Mouse (Mus musculus) heart, postnatal 4 days (tissue): ENCODE results near the gene Rbm12. TPM values are rescaled to one million over a fixed set of nuclear protein-coding genes. Genes with fewer than 3 reads are reported as not detected.

ENCODE experiments used
- DNase-seq: peaks from one replicate; pipeline ENCODE4 v3.0.0; 2021
- total RNA-seq, 2 experiments: library from RNA; stranded (reverse); gene quantifications; 2 replicates each; pipeline ENCODE4 v1.2.3; 2021

The Rbm12 gene
- total RNA-seq, 2 experiments from 2014 or later, result 40.2 to 43.6 TPM

GRCm38 (mm10) chr2:156079183-156079560 is 32.6 kb downstream of the Rbm12 start:
- DNase-seq, result no peak

DNA sequence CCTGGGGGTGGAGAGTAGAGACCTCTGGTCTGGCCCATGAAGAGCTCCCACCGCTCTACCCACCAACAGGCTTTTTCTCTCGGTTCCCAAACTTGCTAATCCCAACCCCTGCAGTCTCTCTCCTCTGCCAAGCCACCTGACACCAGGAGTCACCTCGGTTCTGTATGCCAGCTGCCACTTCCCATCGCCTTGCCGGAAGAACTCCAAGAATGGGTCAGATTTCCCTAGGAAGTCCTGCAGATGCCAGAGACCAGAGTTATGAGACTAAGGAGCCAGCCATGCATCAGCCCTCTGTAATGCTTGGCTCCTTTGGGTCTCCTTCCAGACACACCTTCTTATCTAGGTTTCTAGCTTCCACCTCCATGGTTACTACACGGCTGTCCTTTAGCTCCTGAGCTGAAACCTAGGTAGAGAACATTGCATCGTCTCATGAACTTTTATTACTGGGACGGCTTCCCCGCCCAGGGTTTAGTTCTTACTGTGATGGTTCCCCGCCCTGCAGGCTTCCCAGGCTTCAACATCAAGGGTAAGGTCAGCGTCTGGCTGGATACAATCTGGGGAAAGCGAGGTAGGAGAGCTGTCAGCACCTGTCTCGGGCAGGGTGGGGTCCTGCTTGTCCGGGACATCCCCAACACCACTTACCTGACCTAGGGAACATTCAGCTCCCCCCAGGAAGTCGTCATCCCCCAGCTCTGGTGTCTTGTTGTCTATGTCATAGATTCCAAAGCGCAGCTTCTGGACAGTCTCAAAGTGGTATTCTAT is 33.2 kb downstream of the Rbm12 start:
- no peak for DNase-seq

DNA sequence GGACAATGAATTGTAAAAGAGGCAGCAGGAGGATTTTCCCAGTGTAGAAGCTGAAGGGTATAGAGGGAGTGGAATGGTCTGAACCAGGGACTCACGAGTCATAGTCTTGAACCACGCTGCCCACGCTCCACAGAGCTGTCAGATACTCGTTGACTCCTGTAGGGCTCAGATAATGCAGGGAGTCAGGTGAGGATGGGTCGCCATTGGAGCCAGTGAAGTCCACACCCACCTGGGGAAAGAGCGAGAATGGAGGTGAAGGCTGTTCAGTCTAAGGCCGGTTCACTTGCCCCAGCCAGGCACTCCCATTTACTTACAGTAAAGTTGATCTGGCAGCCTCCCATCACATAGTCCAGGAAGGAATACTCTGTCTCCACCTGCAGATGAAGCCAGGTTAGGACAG is 34.3 kb downstream of the Rbm12 start:
- DNase-seq, result no peak

GRCm38 (mm10) chr2:156073725-156074124 is 38.1 kb downstream of the Rbm12 start:
- DNase-seq, result peak; percentile 41

DNA sequence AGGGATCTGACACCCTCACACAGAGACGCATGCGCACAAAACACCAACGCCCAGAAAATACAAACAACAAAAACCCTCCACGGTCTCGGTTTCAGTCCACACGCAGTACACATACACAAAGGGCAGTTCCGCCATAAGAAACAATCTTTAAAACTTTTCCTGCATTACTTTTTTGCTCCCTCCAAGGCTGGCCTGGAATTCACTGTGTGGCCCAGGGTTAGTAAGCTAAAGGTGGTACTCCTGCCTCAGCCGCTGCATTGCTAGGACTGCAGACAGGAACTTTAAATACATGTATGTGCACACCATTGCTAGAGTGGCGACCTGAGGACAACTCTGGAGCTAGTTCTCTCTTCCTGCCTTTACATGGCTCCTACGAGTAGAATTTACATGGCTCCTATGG is 40.5 kb downstream of the Rbm12 start:
- DNase-seq, result no peak

DNA sequence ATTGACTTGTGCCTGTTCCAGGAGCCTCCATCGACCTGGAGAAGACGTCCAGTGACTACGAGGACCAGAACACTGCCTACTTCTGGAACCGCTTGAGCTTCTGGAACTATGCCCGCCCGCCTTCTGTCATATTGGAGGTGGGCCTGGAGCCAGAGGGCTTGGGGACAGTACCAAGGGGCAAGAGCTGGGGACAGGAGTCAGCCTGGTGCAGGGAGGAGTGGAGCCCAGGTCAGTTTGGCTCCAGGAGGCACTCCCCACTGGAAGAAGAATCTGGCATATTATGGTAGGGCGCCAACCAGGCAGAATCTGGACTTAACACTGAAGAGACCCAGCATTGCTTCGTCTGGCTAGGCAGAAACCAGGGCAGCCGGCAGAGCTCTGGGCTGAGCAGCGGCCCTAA is 43.9 kb downstream of the Rbm12 start:
- no peak for DNase-seq

DNA sequence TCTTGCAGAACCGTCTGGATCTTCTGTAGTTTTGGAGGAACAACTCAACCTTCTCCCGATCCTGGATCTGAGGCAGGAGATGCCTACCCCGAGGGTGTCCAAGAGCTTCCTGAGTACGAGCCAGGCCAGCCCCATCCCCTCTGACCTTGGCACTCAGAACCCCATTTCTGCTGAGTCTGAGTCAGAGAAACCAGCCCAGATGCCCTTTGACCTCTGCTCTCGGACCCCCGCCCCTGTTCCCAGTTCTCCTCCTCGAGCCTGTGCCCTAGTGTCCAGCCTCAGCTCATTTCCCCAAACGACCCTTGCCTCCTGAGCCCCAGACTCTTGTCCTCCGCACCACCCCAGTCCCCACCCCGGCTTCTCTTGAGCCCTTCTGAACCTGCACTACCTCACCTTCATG is 45.7 kb downstream of the Rbm12 start:
- no peak for DNase-seq

- DNase-seq, result peak; percentile 80
Observed at GRCm38 (mm10) chr2:156065099-156066041, 46.4 kb downstream of the Rbm12 start, which contains the start of gene Spag4. Gene Spag4, plus strand, starts transcription at chr2:156065175.

GRCm38 (mm10) chr2:156052816-156053215 is 59.0 kb downstream of the Rbm12 start, which contains the start of gene Fer1l4:
Gene Fer1l4, minus strand, starts transcription at chr2:156052947.
- DNase-seq, result no peak

- DNase-seq, result no peak
Observed at GRCm38 (mm10) chr2:156047929-156048328, 63.8 kb downstream of the Rbm12 start.

DNA sequence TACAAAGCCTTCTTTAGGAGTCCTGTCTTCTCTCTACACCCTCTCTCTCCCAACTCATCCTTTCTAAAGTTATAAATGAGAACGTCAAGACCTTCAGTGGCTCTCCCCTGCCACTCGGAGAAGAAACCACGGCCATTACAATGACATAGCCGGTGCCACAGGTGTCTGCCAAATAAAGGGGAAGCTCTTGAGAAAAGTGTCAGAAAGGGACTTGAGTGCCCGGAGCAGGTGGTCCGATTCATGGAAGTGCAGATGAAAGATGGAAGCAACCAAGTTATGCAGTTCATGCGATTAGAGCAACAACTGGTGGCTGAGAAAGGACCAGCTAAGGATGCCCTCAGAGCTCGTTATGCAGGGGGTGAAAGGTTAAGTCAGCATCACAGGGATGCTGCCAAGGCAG is 68.9 kb downstream of the Rbm12 start:
- DNase-seq, result no peak

Other genes starting within 250 kb of the Rbm12 start
- 100 to 1,000 TPM; 149 to 164 TPM for gene Uqcc1, start 181.7 kb downstream of the Rbm12 start, total RNA-seq
- gene Gm15557, start 171.2 kb downstream of the Rbm12 start, total RNA-seq, result not detected
- gene Gdf5, start 166.6 kb downstream of the Rbm12 start, total RNA-seq, result under 1 TPM in 1 of 2 experiments, not detected in 1; 0.12 TPM
- gene Cep250, start 155.5 kb downstream of the Rbm12 start, total RNA-seq, result 10 to 100 TPM; 11.9 to 14.4 TPM
- under 1 TPM; 0.18 to 0.21 TPM for gene 6430550D23Rik, start 104.0 kb downstream of the Rbm12 start, total RNA-seq
- 10 to 100 TPM; 86.5 to 91.5 TPM for gene Ergic3, start 103.9 kb downstream of the Rbm12 start, total RNA-seq
- gene Fer1l4, start 59.0 kb downstream of the Rbm12 start, total RNA-seq, result not detected
- 1 to 10 TPM in 1 of 2 experiments, under 1 TPM in 1; 0.79 to 1.5 TPM for gene Spag4, start 46.8 kb downstream of the Rbm12 start, total RNA-seq
- gene Cpne1, start within 50 bp of the Rbm12 start, total RNA-seq, result 10 to 100 TPM; 16.4 to 19.3 TPM
- gene Gm28036, start 15.1 kb upstream of the Rbm12 start, total RNA-seq, result 10 to 100 TPM; 30.3 to 33.8 TPM
- gene Romo1, start 32.1 kb upstream of the Rbm12 start, total RNA-seq, result 100 to 1,000 TPM; 273 to 278 TPM
- gene Nfs1, start 32.2 kb upstream of the Rbm12 start, total RNA-seq, result 10 to 100 TPM; 51.5 to 51.9 TPM
- 100 to 1,000 TPM; 264 to 286 TPM for gene Rbm39, start 68.3 kb upstream of the Rbm12 start, total RNA-seq
- 10 to 100 TPM; 20.5 to 21.3 TPM for gene Phf20, start 84.5 kb upstream of the Rbm12 start, total RNA-seq
- 1 to 10 TPM in 1 of 2 experiments, under 1 TPM in 1; 0.88 to 1.5 TPM for gene Cnbd2, start 200.3 kb upstream of the Rbm12 start, total RNA-seq
- 10 to 100 TPM; 84.4 to 88.3 TPM for gene Scand1, start 200.7 kb upstream of the Rbm12 start, total RNA-seq